Mouse (Mus musculus): ENCODE measurements around the gene Lama5. TPM values are rescaled to one million over a fixed set of nuclear protein-coding genes. Genes with fewer than 3 reads are reported as not detected.

Lama5 gene
- polyA plus RNA-seq, 1 experiment from 2014 or later = 17.7 TPM

DNA sequence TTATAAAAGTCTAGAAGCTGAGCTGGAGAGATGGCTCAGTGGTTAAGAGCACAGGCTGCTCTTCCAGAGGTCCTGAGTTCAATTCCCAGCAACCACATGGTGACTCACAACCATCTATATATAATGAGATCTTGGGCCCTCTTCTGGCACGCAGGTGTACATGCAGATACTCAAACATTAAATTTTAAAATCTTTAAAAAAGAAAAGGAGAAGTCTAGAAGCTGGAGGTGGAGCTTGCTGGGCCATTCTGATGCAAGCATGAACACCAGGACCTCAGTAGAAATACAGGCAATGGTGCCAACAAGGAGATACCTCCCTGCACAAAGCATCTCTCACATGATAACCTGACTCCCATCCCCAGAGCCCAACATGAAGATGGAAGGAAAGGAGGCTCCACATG lies 16.7 kb downstream of the Lama5 start:
- H3K4me1 ChIP-seq (ENCODE audit: control insufficient read depth, insufficient read depth, low read length) = peaks cover 5% of the 10 kb centered on the region
- no peaks in the 10 kb centered on the region for H3K27me3 ChIP-seq (ENCODE audit: control insufficient read depth, insufficient read depth, low read length)
- WGBS = 76% methylated on average over 1 of the region's 1 CpGs
- no peak overlapping the region for H3K9ac ChIP-seq (ENCODE audit: low read length)
- no peak overlapping the region for H3K4me3 ChIP-seq (ENCODE audit: low read length)
- H3K36me3 ChIP-seq (ENCODE audit: control insufficient read depth, insufficient read depth) = peaks cover 6% of the 10 kb centered on the region; the same call in 1 of the 2 replicates
- H3K27ac ChIP-seq (ENCODE audit: low read length) = no peak overlapping the region
- H3K9me3 ChIP-seq (replicated peaks; ENCODE audit: control insufficient read depth, low read length) = peaks cover 5% of the 10 kb centered on the region
- no peak for ATAC-seq (replicated peaks; ENCODE audit: extremely low read depth, insufficient read depth, low FRiP score)
- H3K4me2 ChIP-seq (ENCODE audit: low read depth, low read length) = no peak overlapping the region

DNA sequence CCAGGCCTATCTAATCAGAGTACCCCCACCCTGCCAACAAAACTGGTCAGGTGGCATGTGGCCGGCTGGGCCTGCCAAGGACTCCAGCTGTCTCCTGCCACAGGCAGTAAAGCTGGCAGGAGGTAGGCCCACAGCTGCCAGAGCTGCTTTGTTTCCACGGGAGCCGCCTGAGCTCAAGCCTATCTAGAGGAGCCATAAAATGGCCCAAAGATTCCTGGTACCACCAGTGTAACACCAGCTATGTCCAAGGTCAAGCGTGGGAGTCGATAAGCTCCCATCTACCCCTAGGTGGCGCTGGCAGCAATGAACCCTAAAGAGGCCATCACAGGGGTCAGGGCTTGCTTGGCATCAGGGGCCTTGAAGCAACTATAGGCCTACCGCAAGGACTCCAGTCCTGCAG lies 17.8 kb downstream of the Lama5 start:
- WGBS = 58% methylated on average over 7 of the region's 7 CpGs
- Histone ChIP-seq H3K27me3 (ENCODE audit: control insufficient read depth, insufficient read depth, low read length) (no peaks in the 10 kb centered on the region), H3K36me3 (ENCODE audit: control insufficient read depth, insufficient read depth) (peaks cover 6% of the 10 kb centered on the region; the same call in 1 of the 2 replicates), H3K4me1 (ENCODE audit: control insufficient read depth, insufficient read depth, low read length) (peaks cover 5% of the 10 kb centered on the region), H3K27ac (ENCODE audit: low read length) (peak overlapping the region; percentile 58), H3K4me3 (ENCODE audit: low read length) (no peak overlapping the region), H3K4me2 (ENCODE audit: low read depth, low read length) (no peak overlapping the region), H3K9ac (ENCODE audit: low read length) (0 out of 2 replicates have a peak overlapping the region, but pooled peaks have one; percentile 20), H3K9me3 (replicated peaks; ENCODE audit: control insufficient read depth, low read length) (peaks cover 5% of the 10 kb centered on the region)
- ATAC-seq (replicated peaks; ENCODE audit: extremely low read depth, insufficient read depth, low FRiP score) = peak; percentile 30; the same call in 1 of the 2 replicates

DNA sequence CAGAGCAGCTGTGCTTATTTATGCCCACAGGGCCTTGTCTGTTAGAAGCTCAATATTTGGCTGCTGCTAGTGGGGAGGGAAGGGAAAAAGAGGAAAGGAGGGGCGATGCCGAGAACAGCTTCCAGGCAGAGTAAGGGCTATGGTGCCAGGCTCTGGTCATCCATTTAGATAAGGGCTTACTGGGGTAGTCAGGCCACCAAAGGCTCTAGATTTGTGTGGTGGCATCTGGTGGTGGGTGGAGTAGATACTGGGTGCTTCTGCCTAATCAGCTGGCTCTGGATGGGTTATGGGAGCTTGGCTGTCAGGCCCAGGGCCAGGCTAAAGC lies 19.7 kb downstream of the Lama5 start:
- H3K4me2 ChIP-seq (ENCODE audit: low read depth, low read length) = no peak overlapping the region

DNA sequence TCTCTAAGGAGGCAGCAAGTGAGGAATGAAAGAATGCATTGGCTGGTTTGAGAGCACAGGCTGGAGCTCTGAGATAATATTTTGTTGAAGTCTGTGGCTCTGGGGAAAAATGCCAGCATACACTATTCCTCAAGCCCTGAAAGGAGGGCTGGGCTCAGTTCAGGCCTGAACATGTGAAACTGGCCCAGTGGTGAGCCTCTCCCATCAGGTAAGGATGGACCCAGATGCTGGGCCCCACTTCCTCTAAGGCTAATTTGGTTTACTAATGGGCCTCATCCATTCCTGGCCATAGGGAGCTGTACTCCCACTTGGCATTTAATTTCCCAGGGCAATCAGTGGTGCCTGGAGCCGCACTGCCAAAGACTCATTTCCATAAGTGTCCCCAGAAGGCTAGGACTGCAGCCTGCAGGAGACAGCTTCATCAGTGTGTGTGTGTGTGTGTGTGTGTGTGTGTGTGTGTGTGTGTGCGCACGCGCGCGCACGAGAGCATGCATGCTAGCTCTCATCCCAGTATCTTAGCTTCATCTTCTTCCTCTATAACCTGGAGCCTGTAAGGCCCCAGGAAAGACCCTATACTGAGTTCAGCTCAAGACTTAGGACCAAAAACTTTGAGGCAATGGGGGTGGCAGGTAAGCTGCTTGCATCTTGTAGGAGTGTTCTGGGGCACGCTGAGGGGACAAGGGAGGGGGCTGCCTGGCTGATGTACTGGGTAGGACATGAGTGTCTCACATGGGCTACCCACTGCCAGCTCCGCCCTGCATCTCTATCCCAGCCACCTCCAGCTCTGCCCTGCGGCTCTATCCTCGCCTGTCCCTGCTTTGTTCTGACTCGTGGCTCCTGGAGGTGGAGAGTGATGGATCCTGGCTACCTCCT lies 20.3 kb downstream of the Lama5 start:
- Histone ChIP-seq H3K9ac (ENCODE audit: low read length) (no peak overlapping the region), H3K27ac (ENCODE audit: low read length) (no peak overlapping the region), H3K4me1 (ENCODE audit: control insufficient read depth, insufficient read depth, low read length) (peaks cover 5% of the 10 kb centered on the region), H3K27me3 (ENCODE audit: control insufficient read depth, insufficient read depth, low read length) (no peaks in the 10 kb centered on the region), H3K36me3 (ENCODE audit: control insufficient read depth, insufficient read depth) (peaks cover 6% of the 10 kb centered on the region; the same call in 1 of the 2 replicates), H3K4me2 (ENCODE audit: low read depth, low read length) (no peak overlapping the region), H3K9me3 (replicated peaks; ENCODE audit: control insufficient read depth, low read length) (no peaks in the 10 kb centered on the region), H3K4me3 (ENCODE audit: low read length) (no peak overlapping the region)
- WGBS = 88% methylated on average over 12 of the region's 12 CpGs
- ATAC-seq (replicated peaks; ENCODE audit: extremely low read depth, insufficient read depth, low FRiP score) = no peak

More for the DNA sequence above, 19.7 kb downstream of the Lama5 start:
- Histone ChIP-seq H3K36me3 (ENCODE audit: control insufficient read depth, insufficient read depth) (peaks cover 6% of the 10 kb centered on the region; the same call in 1 of the 2 replicates), H3K27me3 (ENCODE audit: control insufficient read depth, insufficient read depth, low read length) (no peaks in the 10 kb centered on the region), H3K27ac (ENCODE audit: low read length) (no peak overlapping the region), H3K9ac (ENCODE audit: low read length) (no peak overlapping the region), H3K4me3 (ENCODE audit: low read length) (no peak overlapping the region), H3K4me1 (ENCODE audit: control insufficient read depth, insufficient read depth, low read length) (peaks cover 5% of the 10 kb centered on the region), H3K9me3 (replicated peaks; ENCODE audit: control insufficient read depth, low read length) (0 out of 2 replicates have a peak, but pooled peaks cover 2% of the 10 kb centered on the region)
- no peak for ATAC-seq (replicated peaks; ENCODE audit: extremely low read depth, insufficient read depth, low FRiP score)
- WGBS = 69% methylated on average over 2 of the region's 2 CpGs

GRCm38 (mm10) chr2:180204501-180204900 lies 21.2 kb downstream of the Lama5 start:
- H3K4me3 ChIP-seq (ENCODE audit: low read length) = no peak overlapping the region
- no peak overlapping the region for H3K4me2 ChIP-seq (ENCODE audit: low read depth, low read length)
- no peak overlapping the region for H3K9ac ChIP-seq (ENCODE audit: low read length)
- no peak overlapping the region for H3K27ac ChIP-seq (ENCODE audit: low read length)
- H3K27me3 ChIP-seq (ENCODE audit: control insufficient read depth, insufficient read depth, low read length) = no peaks in the 10 kb centered on the region
- H3K9me3 ChIP-seq (replicated peaks; ENCODE audit: control insufficient read depth, low read length) = no peaks in the 10 kb centered on the region
- ATAC-seq (replicated peaks; ENCODE audit: extremely low read depth, insufficient read depth, low FRiP score) = no peak
- H3K4me1 ChIP-seq (ENCODE audit: control insufficient read depth, insufficient read depth, low read length) = peaks cover 5% of the 10 kb centered on the region
- H3K36me3 ChIP-seq (ENCODE audit: control insufficient read depth, insufficient read depth) = peaks cover 6% of the 10 kb centered on the region; the same call in 1 of the 2 replicates
- WGBS = 64% methylated on average over 9 of the region's 9 CpGs

- Histone ChIP-seq H3K4me2 (ENCODE audit: low read depth, low read length) (no peak overlapping the region), H3K36me3 (ENCODE audit: control insufficient read depth, insufficient read depth) (peaks cover 6% of the 10 kb centered on the region; the same call in 1 of the 2 replicates), H3K27me3 (ENCODE audit: control insufficient read depth, insufficient read depth, low read length) (no peaks in the 10 kb centered on the region), H3K9ac (ENCODE audit: low read length) (no peak overlapping the region), H3K4me1 (ENCODE audit: control insufficient read depth, insufficient read depth, low read length) (peaks cover 2% of the 10 kb centered on the region), H3K27ac (ENCODE audit: low read length) (no peak overlapping the region), H3K4me3 (ENCODE audit: low read length) (no peak overlapping the region), H3K9me3 (replicated peaks; ENCODE audit: control insufficient read depth, low read length) (no peaks in the 10 kb centered on the region)
- ATAC-seq (replicated peaks; ENCODE audit: extremely low read depth, insufficient read depth, low FRiP score) = no peak
- 70% methylated on average over 10 of the region's 10 CpGs for WGBS
These were observed 22.9 kb downstream of the Lama5 start for GRCm38 (mm10) chr2:180202805-180203204.

GRCm38 (mm10) chr2:180202263-180202662 lies 23.4 kb downstream of the Lama5 start:
- no peak overlapping the region for H3K27ac ChIP-seq (ENCODE audit: low read length)
- no peak overlapping the region for H3K9ac ChIP-seq (ENCODE audit: low read length)
- H3K4me3 ChIP-seq (ENCODE audit: low read length) = no peak overlapping the region
- H3K36me3 ChIP-seq (ENCODE audit: control insufficient read depth, insufficient read depth) = peaks cover 8% of the 10 kb centered on the region; the same call in 1 of the 2 replicates
- 87% methylated on average over 14 of the region's 14 CpGs for WGBS
- H3K9me3 ChIP-seq (replicated peaks; ENCODE audit: control insufficient read depth, low read length) = no peaks in the 10 kb centered on the region
- no peak overlapping the region for H3K4me2 ChIP-seq (ENCODE audit: low read depth, low read length)
- ATAC-seq (replicated peaks; ENCODE audit: extremely low read depth, insufficient read depth, low FRiP score) = no peak
- peaks cover 2% of the 10 kb centered on the region for H3K4me1 ChIP-seq (ENCODE audit: control insufficient read depth, insufficient read depth, low read length)
- H3K27me3 ChIP-seq (ENCODE audit: control insufficient read depth, insufficient read depth, low read length) = no peaks in the 10 kb centered on the region

DNA sequence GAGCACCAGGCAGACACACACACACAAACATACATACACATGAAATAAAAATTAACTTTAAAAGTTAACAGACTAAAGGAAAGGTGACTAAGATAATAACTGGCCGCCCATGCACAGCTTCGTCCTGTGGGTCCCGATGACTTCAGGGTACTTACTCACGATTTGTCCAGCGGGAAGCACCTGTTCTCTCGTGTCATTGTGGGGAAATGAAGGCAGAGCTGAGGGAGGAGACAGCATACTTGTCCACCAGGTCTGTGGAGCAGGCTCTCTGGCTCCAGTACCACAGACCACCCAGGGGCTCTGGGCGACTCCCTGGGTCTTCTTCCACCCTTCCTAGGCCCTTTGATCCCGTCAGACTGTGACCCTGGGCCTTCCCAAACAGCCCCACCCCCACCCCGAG lies 24.4 kb downstream of the Lama5 start:
- no peak for ATAC-seq (replicated peaks; ENCODE audit: extremely low read depth, insufficient read depth, low FRiP score)
- Histone ChIP-seq H3K4me1 (ENCODE audit: control insufficient read depth, insufficient read depth, low read length) (peaks cover 1% of the 10 kb centered on the region), H3K4me2 (ENCODE audit: low read depth, low read length) (no peak overlapping the region), H3K27ac (ENCODE audit: low read length) (no peak overlapping the region), H3K9ac (ENCODE audit: low read length) (no peak overlapping the region), H3K36me3 (ENCODE audit: control insufficient read depth, insufficient read depth) (peaks cover 6% of the 10 kb centered on the region), H3K4me3 (ENCODE audit: low read length) (no peak overlapping the region), H3K9me3 (replicated peaks; ENCODE audit: control insufficient read depth, low read length) (no peaks in the 10 kb centered on the region), H3K27me3 (ENCODE audit: control insufficient read depth, insufficient read depth, low read length) (no peaks in the 10 kb centered on the region)
- 75% methylated on average over 9 of the region's 9 CpGs for whole genome bisulfite sequencing

DNA sequence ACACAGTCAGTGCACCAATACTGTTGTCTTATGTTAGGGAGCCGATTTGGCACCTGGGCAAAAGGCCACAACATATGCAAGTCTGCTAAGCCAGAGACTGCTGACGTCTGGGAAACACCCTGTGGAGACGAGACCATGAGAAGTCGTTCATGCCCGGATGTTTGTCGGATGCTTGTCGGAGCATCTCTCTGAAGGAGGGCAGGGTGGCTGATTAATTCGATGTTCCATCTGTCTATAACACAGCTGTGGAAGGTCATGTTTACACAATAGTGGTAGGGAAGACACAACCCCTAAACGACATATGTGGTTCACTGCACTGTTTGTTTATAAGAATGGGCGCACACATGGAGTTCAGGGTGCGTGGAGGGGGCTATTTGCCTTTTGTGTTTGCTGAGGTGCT lies 25.0 kb downstream of the Lama5 start:
- Histone ChIP-seq H3K9me3 (replicated peaks; ENCODE audit: control insufficient read depth, low read length) (no peaks in the 10 kb centered on the region), H3K4me2 (ENCODE audit: low read depth, low read length) (no peak overlapping the region), H3K27ac (ENCODE audit: low read length) (no peak overlapping the region), H3K4me1 (ENCODE audit: control insufficient read depth, insufficient read depth, low read length) (no peaks in the 10 kb centered on the region; the same call in 1 of the 2 replicates), H3K27me3 (ENCODE audit: control insufficient read depth, insufficient read depth, low read length) (no peaks in the 10 kb centered on the region), H3K9ac (ENCODE audit: low read length) (no peak overlapping the region), H3K4me3 (ENCODE audit: low read length) (no peak overlapping the region), H3K36me3 (ENCODE audit: control insufficient read depth, insufficient read depth) (peaks cover 6% of the 10 kb centered on the region)
- WGBS = 80% methylated on average over 11 of the region's 11 CpGs
- no peak for ATAC-seq (replicated peaks; ENCODE audit: extremely low read depth, insufficient read depth, low FRiP score)

Data from heart, embryonic 16.5 days (tissue).